ENCODE assay signal across 15 mouse cellular contexts in the genomic region with DNA sequence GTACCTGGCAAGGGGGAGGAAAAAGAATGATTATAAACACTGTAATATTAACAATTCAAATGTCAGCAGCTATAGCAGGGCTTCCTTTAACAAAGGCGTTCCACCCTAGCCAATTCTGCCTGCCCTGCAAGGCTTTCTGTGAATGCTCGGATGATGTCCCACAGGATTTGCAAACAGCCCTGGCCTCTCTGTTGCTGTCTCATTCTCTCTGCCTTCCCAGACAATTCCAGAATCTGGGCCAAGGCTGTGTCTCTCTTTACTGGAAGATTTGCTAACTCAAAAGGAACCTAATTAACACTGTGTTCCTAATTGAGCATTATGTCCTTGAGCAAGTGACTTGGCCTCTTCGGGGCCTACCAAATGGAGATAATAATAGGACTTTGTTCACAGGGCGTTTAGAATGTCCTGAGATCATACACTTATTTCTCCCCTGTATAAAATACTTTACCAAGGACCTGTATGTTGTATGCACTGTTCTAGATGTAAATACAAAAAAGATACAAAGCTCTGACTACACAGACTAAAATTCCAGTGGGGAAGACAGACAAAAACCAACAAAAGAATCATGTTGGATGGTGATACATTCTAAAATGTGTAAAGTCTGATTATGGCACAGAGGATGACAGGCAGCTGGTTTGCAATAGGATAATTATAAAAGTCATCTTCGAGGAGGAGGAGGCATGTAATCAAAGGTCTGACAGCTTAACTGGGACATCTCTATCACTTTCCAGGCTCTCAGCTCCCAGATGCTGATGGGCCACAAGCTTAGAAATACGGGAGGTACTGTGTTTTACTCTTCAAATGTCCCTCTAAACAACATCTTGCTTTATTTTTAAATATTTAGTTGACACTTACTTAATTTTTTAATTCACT. TPM values are rescaled to one million over a fixed set of nuclear protein-coding genes. Genes with fewer than 3 reads are reported as not detected.
DNase-seq lines count a peak whose midpoint lies in the region; ATAC-seq and TF ChIP-seq lines count a peak whose summit lies in the region.
"Had no signal": no experiment of that assay in that cellular context is flagged by ENCODE, and none has a peak within 500 bp of the region (broad histone marks: within the 10 kb centered on the region; RNA-seq: fewer than 3 reads in every experiment).

No protein-coding gene starts in this region.

- no peak for TF ChIP-seq CTCF in brain, embryonic 14.5 days (IDR thresholded peaks at IDR 0.05; ENCODE audit: borderline replicate concordance, extremely low read depth, insufficient read depth, insufficient read length)

- no peaks in the 10 kb centered on the region for H3K36me3 ChIP-seq in kidney, embryonic 16.5 days (ENCODE audit: insufficient read depth, low read length)
- H3K36me3 ChIP-seq: embryonic facial prominence, embryonic 12.5 days; G1E; limb, embryonic 12.5 days; neural tube, embryonic 15.5 days had no signal

- no peak for TF ChIP-seq POLR2A in brain, embryonic 14.5 days (IDR thresholded peaks at IDR 0.05; ENCODE audit: borderline replicate concordance, extremely low read depth, insufficient read depth, insufficient read length, poor library complexity, severe bottlenecking)

- no peak for ATAC-seq in kidney, embryonic 16.5 days (ENCODE audit: low FRiP score, low TSS enrichment)
- ATAC-seq in megakaryocyte-erythroid progenitor cell, adult 5-6 weeks (replicated peaks; ENCODE audit: low FRiP score, low TSS enrichment, poor library complexity, severe bottlenecking): peak; percentile 45

- H3K9me3 ChIP-seq in kidney, embryonic 16.5 days (ENCODE audit: low read length): no peaks in the 10 kb centered on the region
- H3K9me3 ChIP-seq: embryonic facial prominence, embryonic 12.5 days; G1E; limb, embryonic 12.5 days; neural tube, embryonic 15.5 days had no signal

- intact Hi-C loops in left cerebral cortex, postnatal 14 days (cut with DNase I): no loop called here

- H3K27me3 ChIP-seq in kidney, embryonic 16.5 days (ENCODE audit: insufficient read depth, low read length): no peaks in the 10 kb centered on the region
- H3K27me3 ChIP-seq: embryonic facial prominence, embryonic 12.5 days; limb, embryonic 12.5 days; neural tube, embryonic 15.5 days had no signal

- DNase-seq in cerebellum, adult 9-10 months: peak; percentile 6
- no peak for DNase-seq in cerebellum, postnatal 36 days
- DNase-seq in kidney, postnatal 14 days: peak; percentile 6
- DNase-seq in brain, embryonic 14.5 days (ENCODE audit: low read depth): peak; percentile 78
- DNase-seq in left cerebral cortex, postnatal 14 days (ENCODE audit: low spot score in 2 of 2): no peak
- DNase-seq in left cerebral cortex, adult 9 months (ENCODE audit: low spot score in 2 of 2): no peak
- DNase-seq: cerebellum, postnatal 25 days; lung, postnatal 36 days; right cerebral cortex, postnatal 14 days had no signal

- no peak overlapping the region for H3K4me3 ChIP-seq in kidney, embryonic 16.5 days (ENCODE audit: low read length)
- H3K4me3 ChIP-seq: embryonic facial prominence, embryonic 12.5 days; limb, embryonic 12.5 days; neural tube, embryonic 15.5 days had no signal

- 61% methylated on average over 6 of the region's 6 CpGs for WGBS in kidney, embryonic 16.5 days

- H3K27ac ChIP-seq in kidney, embryonic 16.5 days (ENCODE audit: low read length): no peak overlapping the region
- H3K27ac ChIP-seq: embryonic facial prominence, embryonic 12.5 days; limb, embryonic 12.5 days; neural tube, embryonic 15.5 days had no signal

- H3K4me2 ChIP-seq in kidney, embryonic 16.5 days (replicated peaks; ENCODE audit: low read depth, low read length): no peak overlapping the region
- H3K4me2 ChIP-seq: embryonic facial prominence, embryonic 12.5 days; limb, embryonic 12.5 days; neural tube, embryonic 15.5 days had no signal

- H3K4me1 ChIP-seq in kidney, embryonic 16.5 days (ENCODE audit: insufficient read depth, low read length): no peaks in the 10 kb centered on the region
- H3K4me1 ChIP-seq: embryonic facial prominence, embryonic 12.5 days; limb, embryonic 12.5 days; neural tube, embryonic 15.5 days had no signal

- H3K9ac ChIP-seq in kidney, embryonic 16.5 days (replicated peaks; ENCODE audit: low read length): no peak overlapping the region
- H3K9ac ChIP-seq: embryonic facial prominence, embryonic 12.5 days; limb, embryonic 12.5 days; neural tube, embryonic 15.5 days had no signal

RNA-seq across cellular contexts. Expression of a gene that starts 45.1 kb away (rescaled TPM):
- polyA plus RNA-seq in kidney, embryonic 16.5 days (2015; fragmentation: Nextera tagmentation; extraction: Ambion mirVana): 60.5 and 68.1 TPM in 2 replicates
- polyA plus RNA-seq in brain, embryonic 14.5 days (2012; rRNA removed): 29.2 and 34.1 TPM in 2 replicates
- 61.8 and 85.4 TPM in 2 replicates for total RNA-seq in megakaryocyte-erythroid progenitor cell, adult 5-6 weeks (2014; fragmentation: Nextera tagmentation)
- 30.3 and 56.7 TPM in 2 replicates for total RNA-seq in megakaryocyte-erythroid progenitor cell, adult 5-6 weeks (2017)
- total RNA-seq in left cerebral cortex, postnatal 14 days (2021): 10 to 100 TPM; 21.6 to 30.9 TPM

RNA-seq across cellular contexts. Expression of a gene that starts 45.2 kb away (rescaled TPM):
- 42.8 and 46.7 TPM in 2 replicates for polyA plus RNA-seq in kidney, embryonic 16.5 days (2015; fragmentation: Nextera tagmentation; extraction: Ambion mirVana)
- polyA plus RNA-seq in brain, embryonic 14.5 days (2012; rRNA removed): 46.9 and 47.6 TPM in 2 replicates
- total RNA-seq in megakaryocyte-erythroid progenitor cell, adult 5-6 weeks (2014; fragmentation: Nextera tagmentation): 17.9 and 24.6 TPM in 2 replicates
- total RNA-seq in megakaryocyte-erythroid progenitor cell, adult 5-6 weeks (2017): 22.6 and 30.6 TPM in 2 replicates
- total RNA-seq in left cerebral cortex, postnatal 14 days (2021): 10 to 100 TPM; 72.6 to 75.9 TPM

Comparison
In these comparisons a context has a peak if more than half of its experiments do, and no peak if none do; other contexts are left out.
1. DNase-seq: peak in cerebellum, adult 9-10 months (single experiment), kidney, postnatal 14 days (single experiment) and brain, embryonic 14.5 days (single experiment); none in cerebellum, postnatal 36 days (0 of 2), left cerebral cortex, postnatal 14 days (0 of 2) and left cerebral cortex, adult 9 months (0 of 2).